ENCODE assay signal across 24 mouse cellular contexts in genomic region chr12:40214888-40215876, GRCm38 (mm10). TPM values are rescaled to one million over a fixed set of nuclear protein-coding genes. Genes with fewer than 3 reads are reported as not detected.
"Had no signal": no experiment of that assay in that cellular context is flagged by ENCODE, and none has a peak within 500 bp of the region (broad histone marks: within the 10 kb centered on the region; RNA-seq: fewer than 3 reads in every experiment).

No protein-coding gene starts in this region.

- H3K27me3 ChIP-seq: limb, embryonic 13.5 days; liver, embryonic 12.5 days; liver, embryonic 15.5 days; lung, embryonic 15.5 days; megakaryocyte, embryonic 14.5 days; midbrain, embryonic 12.5 days; neural tube, embryonic 13.5 days had no signal

- ATAC-seq: liver, embryonic 12.5 days; midbrain, embryonic 16.5 days had no signal

- H3K27ac ChIP-seq: layer of hippocampus, adult 2 months; limb, embryonic 10.5 days; limb, embryonic 13.5 days; liver, embryonic 12.5 days; liver, embryonic 15.5 days; lung, embryonic 15.5 days; midbrain, embryonic 12.5 days; neural tube, embryonic 13.5 days had no signal

- H3K4me3 ChIP-seq: layer of hippocampus, adult 2 months; limb, embryonic 10.5 days; limb, embryonic 13.5 days; liver, embryonic 12.5 days; liver, embryonic 15.5 days; lung, embryonic 15.5 days; megakaryocyte, embryonic 14.5 days; midbrain, embryonic 12.5 days; myocyte; neural tube, embryonic 13.5 days had no signal

- H3K9me3 ChIP-seq: limb, embryonic 10.5 days; limb, embryonic 13.5 days; liver, embryonic 12.5 days; liver, embryonic 15.5 days; lung, embryonic 15.5 days; megakaryocyte, embryonic 14.5 days; midbrain, embryonic 12.5 days; neural tube, embryonic 13.5 days had no signal

- DNase-seq: kidney, adult 11 months; kidney, adult 8-10 months; kidney, postnatal 14 days; layer of hippocampus, adult 9-11 months; liver; lung, adult 18-20 months; lung, postnatal 10 days; lung, postnatal 36 days; thymus, adult 18-20 months; thymus, postnatal 36 days had no signal

- H3K9ac ChIP-seq: limb, embryonic 13.5 days; liver, embryonic 12.5 days; liver, embryonic 15.5 days; lung, embryonic 15.5 days; midbrain, embryonic 12.5 days; neural tube, embryonic 13.5 days had no signal

- H3K4me2 ChIP-seq: limb, embryonic 13.5 days; liver, embryonic 12.5 days; liver, embryonic 15.5 days; lung, embryonic 15.5 days; midbrain, embryonic 12.5 days; neural tube, embryonic 13.5 days had no signal

RNA-seq across cellular contexts. Expression of gene Lsmem1, which starts 15.9 kb away (rescaled TPM):
- polyA plus RNA-seq: large intestine, adult 2 months; limb, embryonic 10.5 days; liver, embryonic 12.5 days; midbrain, embryonic 12.5 days; midbrain, embryonic 16.5 days; small intestine, adult 2 months; testis, adult 2 months had no signal
